Mouse (Mus musculus): ENCODE results near the gene Lrrc4.

Lrrc4 gene

GRCm38 (mm10) chr6:28826689-28827389 lies 4.7 kb downstream of the Lrrc4 start:
- intact Hi-C loops (cut with DNase I) = no loop called here

- intact Hi-C loops (cut with DNase I) = no loop called here
Measured at GRCm38 (mm10) chr6:28825894-28826293, 5.7 kb downstream of the Lrrc4 start.

- intact Hi-C loops (cut with DNase I) = no loop called here
Measured at GRCm38 (mm10) chr6:28823802-28824201, 7.7 kb downstream of the Lrrc4 start.

- intact Hi-C loops (cut with DNase I) = no loop called here
Measured at GRCm38 (mm10) chr6:28823375-28823774, 8.2 kb downstream of the Lrrc4 start.

GRCm38 (mm10) chr6:28822296-28822695 lies 9.3 kb downstream of the Lrrc4 start:
- intact Hi-C loops (cut with DNase I) = no loop called here

- intact Hi-C loops (cut with DNase I) = no loop called here
Measured at GRCm38 (mm10) chr6:28819509-28820358, 11.8 kb downstream of the Lrrc4 start.

- intact Hi-C loops (cut with DNase I) = no loop called here
Measured at GRCm38 (mm10) chr6:28817039-28817438, 14.5 kb downstream of the Lrrc4 start.

GRCm38 (mm10) chr6:28814895-28815294 lies 16.7 kb downstream of the Lrrc4 start:
- intact Hi-C loops (cut with DNase I) = no loop called here

GRCm38 (mm10) chr6:28813057-28813456 lies 18.5 kb downstream of the Lrrc4 start:
- intact Hi-C loops (cut with DNase I) = no loop called here

- intact Hi-C loops (cut with DNase I) = no loop called here
Measured at GRCm38 (mm10) chr6:28804751-28805150, 26.8 kb downstream of the Lrrc4 start.

- intact Hi-C loops (cut with DNase I) = no loop called here
Measured at GRCm38 (mm10) chr6:28803678-28804279, 27.8 kb downstream of the Lrrc4 start.

GRCm38 (mm10) chr6:28800976-28801375 lies 30.6 kb downstream of the Lrrc4 start:
- intact Hi-C loops (cut with DNase I) = no loop called here

GRCm38 (mm10) chr6:28799818-28800217 lies 31.7 kb downstream of the Lrrc4 start:
- intact Hi-C loops (cut with DNase I) = loop anchor here (5.0 kb wide), 1 partner anchor 32 kb away; the partner anchor contains the start of gene Lrrc4

- intact Hi-C loops (cut with DNase I) = loop anchor here (5.0 kb wide), 1 partner anchor 36 kb away; the partner anchor contains the start of gene Lrrc4
Measured at GRCm38 (mm10) chr6:28795792-28796515, 35.6 kb downstream of the Lrrc4 start.

- intact Hi-C loops (cut with DNase I) = loop anchor here (5.0 kb wide), 1 partner anchor 37 kb away; the partner anchor contains the start of gene Lrrc4
Measured at GRCm38 (mm10) chr6:28795380-28795779, 36.2 kb downstream of the Lrrc4 start.

- intact Hi-C loops (cut with DNase I) = no loop called here
Measured at GRCm38 (mm10) chr6:28791809-28792208, 39.7 kb downstream of the Lrrc4 start.

- intact Hi-C loops (cut with DNase I) = no loop called here
Measured at GRCm38 (mm10) chr6:28791183-28791582, 40.4 kb downstream of the Lrrc4 start.

- intact Hi-C loops (cut with DNase I) = no loop called here
Measured at GRCm38 (mm10) chr6:28789685-28790084, 41.9 kb downstream of the Lrrc4 start.

- intact Hi-C loops (cut with DNase I) = no loop called here
Measured at GRCm38 (mm10) chr6:28787133-28787532, 44.4 kb downstream of the Lrrc4 start.

GRCm38 (mm10) chr6:28785770-28786169 lies 45.8 kb downstream of the Lrrc4 start:
- intact Hi-C loops (cut with DNase I) = no loop called here

GRCm38 (mm10) chr6:28783953-28784352 lies 47.6 kb downstream of the Lrrc4 start:
- intact Hi-C loops (cut with DNase I) = no loop called here

All from adrenal gland (tissue).